In the genomic region with DNA sequence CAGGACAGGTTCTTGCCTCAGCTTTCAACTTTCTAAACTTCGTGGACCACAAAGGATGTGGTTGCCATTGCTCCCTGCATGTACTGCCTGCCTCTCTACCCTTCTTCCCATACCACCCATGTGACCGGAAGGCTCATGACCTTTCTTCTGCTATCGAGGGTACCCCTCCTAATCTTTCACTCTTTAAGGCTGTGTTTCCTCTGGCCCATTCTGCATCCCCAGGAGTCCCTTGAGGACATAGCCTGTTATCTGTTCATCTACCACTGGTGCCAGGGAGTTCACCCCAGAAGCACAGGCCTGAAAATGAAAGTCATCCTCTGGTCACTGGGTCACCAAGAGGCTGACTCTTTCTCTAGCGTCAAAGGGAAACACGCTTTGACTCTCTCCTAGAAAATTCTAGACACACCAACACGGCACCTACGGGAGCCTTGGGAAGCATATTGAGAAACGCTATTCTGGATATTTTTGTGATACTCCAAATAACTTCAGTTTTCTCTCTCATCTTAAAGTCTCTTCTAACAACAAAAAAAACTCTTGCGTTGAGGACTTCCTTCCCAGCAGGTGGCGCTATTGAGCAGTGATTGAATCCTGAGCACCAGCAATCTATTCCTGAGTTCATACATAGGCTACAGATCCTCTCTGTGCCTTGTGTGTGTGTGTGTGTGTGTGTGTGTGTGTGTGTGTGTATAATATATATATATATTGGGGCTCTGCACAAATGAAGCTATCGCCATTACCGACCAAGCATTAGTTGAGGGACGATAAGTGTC, we compare ENCODE assay signal across 8 mouse cellular contexts. TPM values are rescaled to one million over a fixed set of nuclear protein-coding genes. Genes with fewer than 3 reads are reported as not detected.
DNase-seq lines count a peak whose midpoint lies in the region; ATAC-seq and TF ChIP-seq lines count a peak whose summit lies in the region.

No protein-coding gene starts in this region.

- ATAC-seq in heart, embryonic 11.5 days (replicated peaks; ENCODE audit: insufficient number of reproducible peaks, low FRiP score, low TSS enrichment), result no peak
- peak; percentile 77 for ATAC-seq in forebrain, embryonic 13.5 days
- ATAC-seq in hindbrain, postnatal 0 days, result peak; percentile 60
- ATAC-seq in limb, embryonic 14.5 days (ENCODE audit: low FRiP score, low read depth), result no peak

- peak; percentile 90 for TF ChIP-seq CTCF in hindbrain, postnatal 0 days (IDR thresholded peaks at IDR 0.05; ENCODE audit: low read depth)

- no peak overlapping the region for H3K27ac ChIP-seq in heart, embryonic 10.5 days
- H3K27ac ChIP-seq in heart, embryonic 11.5 days (ENCODE audit: low read depth, low read length), result no peak overlapping the region
- no peak overlapping the region; the same call in 1 of the 2 replicates for H3K27ac ChIP-seq in forebrain, embryonic 13.5 days
- no peak overlapping the region for H3K27ac ChIP-seq in hindbrain, postnatal 0 days
- H3K27ac ChIP-seq in limb, embryonic 14.5 days (replicated peaks; ENCODE audit: low read depth, low read length), result no peak overlapping the region

- peak; percentile 88 for DNase-seq in heart, embryonic 10.5 days (ENCODE audit: low spot score)
- DNase-seq in brain, embryonic 18.5 days (ENCODE audit: low read depth, low spot score), result peak; percentile 64
- peak; percentile 95 for DNase-seq in hindbrain, postnatal 0 days (ENCODE audit: low spot score)
- peak; percentile 84 for DNase-seq in limb, embryonic 14.5 days (ENCODE audit: low spot score)
- DNase-seq in monocyte, adult 2 months (ENCODE audit: low read depth in 1 of 2, low spot score in 2 of 2), result peak; percentile 9 to 20
- peak; percentile 50 to 52 for DNase-seq in spleen, postnatal 36 days (ENCODE audit: low spot score in 2 of 2)

- H3K4me3 ChIP-seq in heart, embryonic 10.5 days, result no peak overlapping the region
- no peak overlapping the region for H3K4me3 ChIP-seq in heart, embryonic 11.5 days (ENCODE audit: low read depth, low read length)
- no peak overlapping the region for H3K4me3 ChIP-seq in forebrain, embryonic 13.5 days
- no peak overlapping the region for H3K4me3 ChIP-seq in hindbrain, postnatal 0 days (ENCODE audit: low read length)
- no peak overlapping the region for H3K4me3 ChIP-seq in limb, embryonic 14.5 days (replicated peaks; ENCODE audit: low read length)

- H3K27me3 ChIP-seq in heart, embryonic 10.5 days (ENCODE audit: insufficient read depth, poor library complexity, severe bottlenecking), result no peaks in the 10 kb centered on the region
- no peaks in the 10 kb centered on the region for H3K27me3 ChIP-seq in heart, embryonic 11.5 days (ENCODE audit: control insufficient read depth, insufficient read depth, low read length)
- H3K27me3 ChIP-seq in forebrain, embryonic 13.5 days, result 0 out of 2 replicates have a peak, but pooled peaks cover 3% of the 10 kb centered on the region
- H3K27me3 ChIP-seq in hindbrain, postnatal 0 days (ENCODE audit: insufficient read depth, low read length), result no peaks in the 10 kb centered on the region
- H3K27me3 ChIP-seq in limb, embryonic 14.5 days (ENCODE audit: control insufficient read depth, insufficient read depth, low read length), result no peaks in the 10 kb centered on the region

- 0 out of 2 replicates have a peak, but pooled peaks cover 3% of the 10 kb centered on the region for H3K4me1 ChIP-seq in heart, embryonic 10.5 days
- no peaks in the 10 kb centered on the region for H3K4me1 ChIP-seq in heart, embryonic 11.5 days (ENCODE audit: control insufficient read depth, insufficient read depth, low read length)
- H3K4me1 ChIP-seq in forebrain, embryonic 13.5 days, result peaks cover 21% of the 10 kb centered on the region; the same call in 1 of the 2 replicates
- no peaks in the 10 kb centered on the region; the same call in none of the 2 replicates for H3K4me1 ChIP-seq in hindbrain, postnatal 0 days (ENCODE audit: insufficient read depth, low read length)
- peaks cover 4% of the 10 kb centered on the region; the same call in 1 of the 2 replicates for H3K4me1 ChIP-seq in limb, embryonic 14.5 days (ENCODE audit: control insufficient read depth, insufficient read depth, low read length)

- WGBS in heart, embryonic 10.5 days, result 36% methylated on average over 13 of the region's 13 CpGs
- 35% methylated on average over 13 of the region's 13 CpGs for WGBS in heart, embryonic 11.5 days (ENCODE audit: insufficient replicate concordance)
- 40% methylated on average over 13 of the region's 13 CpGs for WGBS in forebrain, embryonic 13.5 days
- 44% methylated on average over 13 of the region's 13 CpGs for WGBS in hindbrain, postnatal 0 days
- 45% methylated on average over 13 of the region's 13 CpGs for WGBS in limb, embryonic 14.5 days

- no peak for TF ChIP-seq POLR2A in limb, embryonic 14.5 days (IDR thresholded peaks at IDR 0.05; ENCODE audit: borderline replicate concordance, extremely low read depth, insufficient read depth, insufficient read length)

- no peaks in the 10 kb centered on the region for H3K9me3 ChIP-seq in heart, embryonic 10.5 days
- H3K9me3 ChIP-seq in heart, embryonic 11.5 days (replicated peaks; ENCODE audit: control insufficient read depth, low read length), result no peaks in the 10 kb centered on the region
- H3K9me3 ChIP-seq in forebrain, embryonic 13.5 days (replicated peaks), result no peaks in the 10 kb centered on the region
- no peaks in the 10 kb centered on the region for H3K9me3 ChIP-seq in hindbrain, postnatal 0 days (ENCODE audit: low read length)
- H3K9me3 ChIP-seq in limb, embryonic 14.5 days (ENCODE audit: control insufficient read depth, low read length), result no peaks in the 10 kb centered on the region

- no peaks in the 10 kb centered on the region for H3K36me3 ChIP-seq in heart, embryonic 10.5 days
- H3K36me3 ChIP-seq in heart, embryonic 11.5 days (ENCODE audit: control insufficient read depth, insufficient read depth, low read length), result no peaks in the 10 kb centered on the region
- H3K36me3 ChIP-seq in forebrain, embryonic 13.5 days (ENCODE audit: poor library complexity, severe bottlenecking), result no peaks in the 10 kb centered on the region
- H3K36me3 ChIP-seq in hindbrain, postnatal 0 days (ENCODE audit: insufficient read depth, low read length), result no peaks in the 10 kb centered on the region
- no peaks in the 10 kb centered on the region for H3K36me3 ChIP-seq in limb, embryonic 14.5 days (ENCODE audit: control insufficient read depth, insufficient read depth, low read length)

- no peak overlapping the region for H3K4me2 ChIP-seq in heart, embryonic 11.5 days
- H3K4me2 ChIP-seq in forebrain, embryonic 13.5 days, result no peak overlapping the region
- no peak overlapping the region for H3K4me2 ChIP-seq in hindbrain, postnatal 0 days (ENCODE audit: low read depth, low read length)
- H3K4me2 ChIP-seq in limb, embryonic 14.5 days (replicated peaks; ENCODE audit: low read depth, low read length, severe bottlenecking), result no peak overlapping the region

- no peak overlapping the region for H3K9ac ChIP-seq in heart, embryonic 11.5 days (ENCODE audit: low read depth, low read length)
- H3K9ac ChIP-seq in forebrain, embryonic 13.5 days, result no peak overlapping the region
- H3K9ac ChIP-seq in hindbrain, postnatal 0 days (replicated peaks; ENCODE audit: low read length), result no peak overlapping the region
- H3K9ac ChIP-seq in limb, embryonic 14.5 days (ENCODE audit: low read depth, low read length, severe bottlenecking), result no peak overlapping the region

RNA-seq across cellular contexts. Expression of a gene that starts 21.4 kb away (rescaled TPM):
- 0.18 and 0.19 TPM in 2 replicates for polyA plus RNA-seq in heart, embryonic 10.5 days (2016; fragmentation: Nextera tagmentation; extraction: Ambion mirVana)
- polyA plus RNA-seq in heart, embryonic 11.5 days (2014; fragmentation: Nextera tagmentation; extraction: Ambion mirVana), result 0.64 and 0.66 TPM in 2 replicates
- polyA plus RNA-seq in forebrain, embryonic 13.5 days (2015; fragmentation: Nextera tagmentation; extraction: Ambion mirVana), result 1.3 and 2.9 TPM in 2 replicates
- 7.5 and 8.6 TPM in 2 replicates for total RNA-seq in hindbrain, postnatal 0 days (2014; rRNA removed)
- polyA plus RNA-seq in hindbrain, postnatal 0 days (2015; fragmentation: Nextera tagmentation; extraction: Ambion mirVana), result 7.8 and 10.4 TPM in 2 replicates
- 0.21 and 0.45 TPM in 2 replicates for polyA plus RNA-seq in limb, embryonic 14.5 days (2012; rRNA removed)
- 0.50 and 0.80 TPM in 2 replicates for polyA plus RNA-seq in limb, embryonic 14.5 days (2014; fragmentation: Nextera tagmentation; extraction: Ambion mirVana)

RNA-seq across cellular contexts. Expression of a gene that starts 32.7 kb away (rescaled TPM):
- polyA plus RNA-seq in heart, embryonic 10.5 days (2016; fragmentation: Nextera tagmentation; extraction: Ambion mirVana), result 4.1 and 4.4 TPM in 2 replicates
- polyA plus RNA-seq in heart, embryonic 11.5 days (2014; fragmentation: Nextera tagmentation; extraction: Ambion mirVana), result 4.2 and 5.1 TPM in 2 replicates
- polyA plus RNA-seq in forebrain, embryonic 13.5 days (2015; fragmentation: Nextera tagmentation; extraction: Ambion mirVana), result 1.9 TPM in 2 replicates
- total RNA-seq in hindbrain, postnatal 0 days (2014; rRNA removed), result 2.6 and 4.3 TPM in 2 replicates
- 2.2 and 2.5 TPM in 2 replicates for polyA plus RNA-seq in hindbrain, postnatal 0 days (2015; fragmentation: Nextera tagmentation; extraction: Ambion mirVana)
- 8.4 and 10.6 TPM in 2 replicates for polyA plus RNA-seq in limb, embryonic 14.5 days (2012; rRNA removed)
- 12.8 and 13.5 TPM in 2 replicates for polyA plus RNA-seq in limb, embryonic 14.5 days (2014; fragmentation: Nextera tagmentation; extraction: Ambion mirVana)

Comparison
In these comparisons a context has a peak if more than half of its experiments do, and no peak if none do; other contexts are left out.
1. DNase-seq: peak in every context shown above with its lines; median percentile 95 in hindbrain, postnatal 0 days; 88 in heart, embryonic 10.5 days; 84 in limb, embryonic 14.5 days; 64 in brain, embryonic 18.5 days; 51 in spleen, postnatal 36 days; 14 in monocyte, adult 2 months.
2. ATAC-seq: peak in forebrain, embryonic 13.5 days (single experiment) and hindbrain, postnatal 0 days (single experiment); none in heart, embryonic 11.5 days (single experiment) and limb, embryonic 14.5 days (single experiment).